Mouse (Mus musculus): ENCODE data around the gene Mnd1. TPM values are rescaled to one million over a fixed set of nuclear protein-coding genes. Genes with fewer than 3 reads are reported as not detected.

The Mnd1 gene
- polyA plus RNA-seq, 1 experiment from 2014 or later, result 6.5 TPM

GRCm38 (mm10) chr3:84177834-84178233 lies 22.2 kb upstream of the Mnd1 start:
- no peak overlapping the region for H3K9ac ChIP-seq (replicated peaks; ENCODE audit: low read depth)
- no peaks in the 10 kb centered on the region for H3K4me1 ChIP-seq (ENCODE audit: insufficient read depth, low read depth, low read length)
- H3K27me3 ChIP-seq (replicated peaks; ENCODE audit: insufficient read depth, low read length), result no peaks in the 10 kb centered on the region
- H3K4me2 ChIP-seq (replicated peaks; ENCODE audit: low read depth, low read length), result no peak overlapping the region
- no peaks in the 10 kb centered on the region for H3K9me3 ChIP-seq (ENCODE audit: low read length)
- H3K36me3 ChIP-seq (ENCODE audit: insufficient read depth, low read length), result no peaks in the 10 kb centered on the region
- no peak for DNase-seq (ENCODE audit: low spot score)
- no peak for ATAC-seq
- 47% methylated on average over 2 of the region's 2 CpGs for WGBS
- TF ChIP-seq CTCF (IDR thresholded peaks at IDR 0.05) (no peak), EP300 (IDR thresholded peaks at IDR 0.05) (no peak)
- H3K27ac ChIP-seq (ENCODE audit: low read length), result no peak overlapping the region
- H3K4me3 ChIP-seq (ENCODE audit: low read depth, low read length), result no peak overlapping the region

GRCm38 (mm10) chr3:84175337-84176315 lies 20.0 kb upstream of the Mnd1 start:
- peak; percentile 82 for DNase-seq (ENCODE audit: low spot score)
- no peaks in the 10 kb centered on the region for H3K27me3 ChIP-seq (replicated peaks; ENCODE audit: insufficient read depth, low read length)
- 54% methylated on average over 7 of the region's 7 CpGs for WGBS
- H3K9ac ChIP-seq (replicated peaks; ENCODE audit: low read depth), result no peak overlapping the region
- no peak overlapping the region for H3K4me3 ChIP-seq (ENCODE audit: low read depth, low read length)
- no peak overlapping the region for H3K27ac ChIP-seq (ENCODE audit: low read length)
- H3K4me2 ChIP-seq (replicated peaks; ENCODE audit: low read depth, low read length), result no peak overlapping the region
- H3K36me3 ChIP-seq (ENCODE audit: insufficient read depth, low read length), result no peaks in the 10 kb centered on the region
- no peaks in the 10 kb centered on the region for H3K9me3 ChIP-seq (ENCODE audit: low read length)
- no peaks in the 10 kb centered on the region for H3K4me1 ChIP-seq (ENCODE audit: insufficient read depth, low read depth, low read length)
- TF ChIP-seq EP300 (IDR thresholded peaks at IDR 0.05) (no peak), CTCF (IDR thresholded peaks at IDR 0.05) (peak; percentile 96)
- peak; percentile 67 for ATAC-seq

GRCm38 (mm10) chr3:84173581-84174154 lies 18.1 kb upstream of the Mnd1 start, which contains the start of gene Gm6525:
TSS of gene Gm6525 (plus strand) at chr3:84174104.
- TF ChIP-seq EP300 (IDR thresholded peaks at IDR 0.05) (no peak), CTCF (IDR thresholded peaks at IDR 0.05) (no peak)
- Histone ChIP-seq H3K9me3 (ENCODE audit: low read length) (no peaks in the 10 kb centered on the region), H3K4me2 (replicated peaks; ENCODE audit: low read depth, low read length) (no peak within 1 kb of the TSS), H3K4me3 (ENCODE audit: low read depth, low read length) (no peak within 1 kb of the TSS), H3K9ac (replicated peaks; ENCODE audit: low read depth) (no peak within 1 kb of the TSS), H3K27ac (ENCODE audit: low read length) (no peak within 1 kb of the TSS), H3K4me1 (ENCODE audit: insufficient read depth, low read depth, low read length) (no peaks in the 10 kb centered on the region), H3K36me3 (ENCODE audit: insufficient read depth, low read length) (no peaks in the 10 kb centered on the region), H3K27me3 (replicated peaks; ENCODE audit: insufficient read depth, low read length) (no peaks in the 10 kb centered on the region)
- WGBS, result 80% methylated on average over 11 of the region's 11 CpGs
- ATAC-seq (no peak), DNase-seq (ENCODE audit: low spot score) (no peak)

GRCm38 (mm10) chr3:84172406-84172805 lies 16.8 kb upstream of the Mnd1 start:
- H3K4me1 ChIP-seq (ENCODE audit: insufficient read depth, low read depth, low read length), result no peaks in the 10 kb centered on the region
- no peak overlapping the region for H3K4me3 ChIP-seq (ENCODE audit: low read depth, low read length)
- TF ChIP-seq EP300 (IDR thresholded peaks at IDR 0.05) (no peak), CTCF (IDR thresholded peaks at IDR 0.05) (no peak)
- no peak overlapping the region for H3K9ac ChIP-seq (replicated peaks; ENCODE audit: low read depth)
- no peak overlapping the region for H3K27ac ChIP-seq (ENCODE audit: low read length)
- H3K9me3 ChIP-seq (ENCODE audit: low read length), result no peaks in the 10 kb centered on the region
- ATAC-seq (no peak), DNase-seq (ENCODE audit: low spot score) (no peak)
- WGBS, result 38% methylated on average over 11 of the region's 11 CpGs
- no peaks in the 10 kb centered on the region for H3K27me3 ChIP-seq (replicated peaks; ENCODE audit: insufficient read depth, low read length)
- no peak overlapping the region for H3K4me2 ChIP-seq (replicated peaks; ENCODE audit: low read depth, low read length)
- H3K36me3 ChIP-seq (ENCODE audit: insufficient read depth, low read length), result no peaks in the 10 kb centered on the region

GRCm38 (mm10) chr3:84169393-84170005 lies 13.9 kb upstream of the Mnd1 start:
- H3K27me3 ChIP-seq (replicated peaks; ENCODE audit: insufficient read depth, low read length), result no peaks in the 10 kb centered on the region
- TF ChIP-seq CTCF (IDR thresholded peaks at IDR 0.05) (peak; percentile 44), EP300 (IDR thresholded peaks at IDR 0.05) (no peak)
- DNase-seq (ENCODE audit: low spot score) (no peak), ATAC-seq (no peak)
- H3K27ac ChIP-seq (ENCODE audit: low read length), result no peak overlapping the region
- H3K36me3 ChIP-seq (ENCODE audit: insufficient read depth, low read length), result no peaks in the 10 kb centered on the region
- no peaks in the 10 kb centered on the region for H3K9me3 ChIP-seq (ENCODE audit: low read length)
- no peak overlapping the region for H3K4me2 ChIP-seq (replicated peaks; ENCODE audit: low read depth, low read length)
- H3K9ac ChIP-seq (replicated peaks; ENCODE audit: low read depth), result no peak overlapping the region
- WGBS, result 63% methylated on average over 8 of the region's 8 CpGs
- no peaks in the 10 kb centered on the region for H3K4me1 ChIP-seq (ENCODE audit: insufficient read depth, low read depth, low read length)
- no peak overlapping the region for H3K4me3 ChIP-seq (ENCODE audit: low read depth, low read length)

- no peaks in the 10 kb centered on the region for H3K4me1 ChIP-seq (ENCODE audit: insufficient read depth, low read depth, low read length)
- H3K27me3 ChIP-seq (replicated peaks; ENCODE audit: insufficient read depth, low read length), result no peaks in the 10 kb centered on the region
- H3K9ac ChIP-seq (replicated peaks; ENCODE audit: low read depth), result no peak overlapping the region
- 84% methylated on average over 6 of the region's 6 CpGs for WGBS
- DNase-seq (ENCODE audit: low spot score) (no peak), ATAC-seq (no peak)
- H3K36me3 ChIP-seq (ENCODE audit: insufficient read depth, low read length), result no peaks in the 10 kb centered on the region
- no peaks in the 10 kb centered on the region for H3K9me3 ChIP-seq (ENCODE audit: low read length)
- H3K4me3 ChIP-seq (ENCODE audit: low read depth, low read length), result no peak overlapping the region
- H3K4me2 ChIP-seq (replicated peaks; ENCODE audit: low read depth, low read length), result no peak overlapping the region
- TF ChIP-seq CTCF (IDR thresholded peaks at IDR 0.05), result no peak
- no peak for TF ChIP-seq EP300 (IDR thresholded peaks at IDR 0.05)
- no peak overlapping the region for H3K27ac ChIP-seq (ENCODE audit: low read length)
Observed at GRCm38 (mm10) chr3:84168943-84169342, 13.4 kb upstream of the Mnd1 start.
